Comparison of ENCODE assay signal across 8 mouse cellular contexts in the genomic region with DNA sequence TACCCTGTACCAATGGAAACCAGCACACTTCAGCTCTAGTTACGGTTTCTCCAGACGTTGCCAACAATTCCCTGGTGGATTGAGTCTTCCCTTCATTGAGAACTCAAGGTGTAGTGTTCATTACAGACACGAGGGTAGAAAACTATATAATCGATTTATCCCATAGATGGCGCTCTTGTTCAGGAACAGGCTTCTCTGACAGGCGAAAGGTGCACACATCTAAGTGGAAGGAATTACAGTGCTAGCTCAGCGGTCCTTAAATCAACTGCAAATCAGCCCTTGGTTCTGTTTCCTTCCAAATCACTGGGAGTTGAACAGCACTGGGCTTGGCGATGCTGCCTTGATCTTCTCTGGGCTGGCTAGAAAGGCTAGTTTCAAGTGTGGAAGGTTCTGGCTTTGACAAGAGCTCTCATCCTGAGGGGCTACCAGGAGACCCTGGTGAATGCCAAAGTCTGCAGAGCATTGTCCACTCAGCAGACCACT.
A peak's percentile ranks its signal among the peaks of the same experiment; 100 is the strongest.
DNase-seq lines count a peak whose midpoint lies in the region; ATAC-seq and TF ChIP-seq lines count a peak whose summit lies in the region.

No protein-coding gene starts in this region.

- TF ChIP-seq EP300 in heart, adult 2 months (IDR thresholded peaks at IDR 0.05; ENCODE audit: insufficient read depth, low read depth, low read length), result no peak

- no peaks in the 10 kb centered on the region for H3K9me3 ChIP-seq in heart, embryonic 11.5 days (replicated peaks; ENCODE audit: control insufficient read depth, low read length)
- no peaks in the 10 kb centered on the region for H3K9me3 ChIP-seq in kidney, embryonic 15.5 days (replicated peaks)
- no peaks in the 10 kb centered on the region for H3K9me3 ChIP-seq in limb, embryonic 14.5 days (ENCODE audit: control insufficient read depth, low read length)
- no peaks in the 10 kb centered on the region for H3K9me3 ChIP-seq in neural tube, embryonic 15.5 days (replicated peaks)

- TF ChIP-seq POLR2A in heart, adult 2 months (IDR thresholded peaks at IDR 0.05; ENCODE audit: insufficient read depth, low read depth, low read length), result no peak
- TF ChIP-seq POLR2A in limb, embryonic 14.5 days (IDR thresholded peaks at IDR 0.05; ENCODE audit: borderline replicate concordance, extremely low read depth, insufficient read depth, insufficient read length), result no peak

- no peak for ATAC-seq in heart, embryonic 11.5 days (replicated peaks; ENCODE audit: insufficient number of reproducible peaks, low FRiP score, low TSS enrichment)
- ATAC-seq in granulocyte monocyte progenitor cell, adult 5-6 weeks (replicated peaks; ENCODE audit: poor library complexity, severe bottlenecking), result peak; percentile 58; the same call in 1 of the 2 replicates
- peak; percentile 56 for ATAC-seq in kidney, embryonic 15.5 days (replicated peaks; ENCODE audit: low FRiP score)
- ATAC-seq in limb, embryonic 14.5 days (ENCODE audit: low FRiP score, low read depth), result peak; percentile 67; the same call in 1 of the 2 replicates
- ATAC-seq in neural tube, embryonic 15.5 days (ENCODE audit: low FRiP score), result peak; percentile 69; the same call in 1 of the 2 replicates

- H3K27ac ChIP-seq in heart, adult 2 months, result no peak overlapping the region
- no peak overlapping the region for H3K27ac ChIP-seq in heart, embryonic 11.5 days (ENCODE audit: low read depth, low read length)
- no peak overlapping the region for H3K27ac ChIP-seq in kidney, embryonic 15.5 days
- H3K27ac ChIP-seq in limb, embryonic 14.5 days (replicated peaks; ENCODE audit: low read depth, low read length), result no peak overlapping the region
- H3K27ac ChIP-seq in neural tube, embryonic 15.5 days (replicated peaks), result no peak overlapping the region

- no peaks in the 10 kb centered on the region for H3K27me3 ChIP-seq in heart, adult 2 months (ENCODE audit: control insufficient read depth, insufficient read depth, low read length)
- no peaks in the 10 kb centered on the region for H3K27me3 ChIP-seq in heart, embryonic 11.5 days (ENCODE audit: control insufficient read depth, insufficient read depth, low read length)
- no peaks in the 10 kb centered on the region for H3K27me3 ChIP-seq in kidney, embryonic 15.5 days
- H3K27me3 ChIP-seq in limb, embryonic 14.5 days (ENCODE audit: control insufficient read depth, insufficient read depth, low read length), result no peaks in the 10 kb centered on the region
- H3K27me3 ChIP-seq in neural tube, embryonic 15.5 days (replicated peaks), result no peaks in the 10 kb centered on the region

- intact Hi-C loops in heart, adult 2 months (cut with DNase I), result loop anchor here (1.0 to 2.0 kb wide), 2 partner anchors 719 to 765 kb away; no protein-coding TSS in a partner anchor

- H3K4me3 ChIP-seq in heart, adult 2 months, result no peak overlapping the region
- no peak overlapping the region for H3K4me3 ChIP-seq in heart, embryonic 11.5 days (ENCODE audit: low read depth, low read length)
- H3K4me3 ChIP-seq in kidney, embryonic 15.5 days (replicated peaks), result no peak overlapping the region
- no peak overlapping the region for H3K4me3 ChIP-seq in limb, embryonic 14.5 days (replicated peaks; ENCODE audit: low read length)
- H3K4me3 ChIP-seq in neural tube, embryonic 15.5 days (replicated peaks), result no peak overlapping the region

- H3K36me3 ChIP-seq in heart, adult 2 months (ENCODE audit: control insufficient read depth, insufficient read depth, low read length), result no peaks in the 10 kb centered on the region
- H3K36me3 ChIP-seq in heart, embryonic 11.5 days (ENCODE audit: control insufficient read depth, insufficient read depth, low read length), result no peaks in the 10 kb centered on the region
- no peaks in the 10 kb centered on the region for H3K36me3 ChIP-seq in kidney, embryonic 15.5 days
- H3K36me3 ChIP-seq in limb, embryonic 14.5 days (ENCODE audit: control insufficient read depth, insufficient read depth, low read length), result no peaks in the 10 kb centered on the region
- no peaks in the 10 kb centered on the region for H3K36me3 ChIP-seq in neural tube, embryonic 15.5 days

- no peak overlapping the region for H3K4me2 ChIP-seq in heart, embryonic 11.5 days
- H3K4me2 ChIP-seq in kidney, embryonic 15.5 days, result no peak overlapping the region
- H3K4me2 ChIP-seq in limb, embryonic 14.5 days (replicated peaks; ENCODE audit: low read depth, low read length, severe bottlenecking), result no peak overlapping the region
- no peak overlapping the region for H3K4me2 ChIP-seq in neural tube, embryonic 15.5 days

- TF ChIP-seq CTCF in heart, adult 2 months (IDR thresholded peaks at IDR 0.05), result peak; percentile 83

- H3K79me2 ChIP-seq in heart, adult 2 months (replicated peaks; ENCODE audit: control insufficient read depth, insufficient read depth, low read length), result no peaks in the 10 kb centered on the region

- DNase-seq in heart, adult 2 months, result peak; percentile 2 to 17
- DNase-seq in cerebellum, adult 9-11 months, result peak; percentile 8
- DNase-seq in limb, embryonic 14.5 days (ENCODE audit: low spot score), result peak; percentile 87
- DNase-seq in spleen, adult 12 weeks (ENCODE audit: low spot score), result no peak

- H3K4me1 ChIP-seq in heart, adult 2 months (ENCODE audit: control insufficient read depth, insufficient read depth, low read length), result peaks cover 1% of the 10 kb centered on the region; the same call in 1 of the 2 replicates
- no peaks in the 10 kb centered on the region for H3K4me1 ChIP-seq in heart, embryonic 11.5 days (ENCODE audit: control insufficient read depth, insufficient read depth, low read length)
- no peaks in the 10 kb centered on the region for H3K4me1 ChIP-seq in kidney, embryonic 15.5 days
- H3K4me1 ChIP-seq in limb, embryonic 14.5 days (ENCODE audit: control insufficient read depth, insufficient read depth, low read length), result 0 out of 2 replicates have a peak, but pooled peaks cover 2% of the 10 kb centered on the region
- peaks cover 6% of the 10 kb centered on the region; the same call in 1 of the 2 replicates for H3K4me1 ChIP-seq in neural tube, embryonic 15.5 days

- no peak overlapping the region for H3K9ac ChIP-seq in heart, adult 2 months (ENCODE audit: low read depth, low read length)
- H3K9ac ChIP-seq in heart, embryonic 11.5 days (ENCODE audit: low read depth, low read length), result no peak overlapping the region
- no peak overlapping the region for H3K9ac ChIP-seq in kidney, embryonic 15.5 days
- no peak overlapping the region for H3K9ac ChIP-seq in limb, embryonic 14.5 days (ENCODE audit: low read depth, low read length, severe bottlenecking)
- no peak overlapping the region for H3K9ac ChIP-seq in neural tube, embryonic 15.5 days (replicated peaks)

- 5% methylated on average over 8 of the region's 8 CpGs for WGBS in heart, adult 2 months
- 13% methylated on average over 8 of the region's 8 CpGs for WGBS in heart, embryonic 11.5 days (ENCODE audit: insufficient replicate concordance)
- WGBS in kidney, embryonic 15.5 days, result 7% methylated on average over 8 of the region's 8 CpGs
- 5% methylated on average over 8 of the region's 8 CpGs for WGBS in limb, embryonic 14.5 days
- WGBS in neural tube, embryonic 15.5 days, result 6% methylated on average over 8 of the region's 8 CpGs
